Mouse (Mus musculus): ENCODE measurements around the gene Gm9789. TPM values are rescaled to one million over a fixed set of nuclear protein-coding genes. Genes with fewer than 3 reads are reported as not detected.
"Not testable (repeated sequence)": the region's sequence is repeated elsewhere in the genome, so short reads cannot be mapped to it uniquely, and the experiment has no call there.

The Gm9789 gene
- total RNA-seq (2022) = not detected

DNA sequence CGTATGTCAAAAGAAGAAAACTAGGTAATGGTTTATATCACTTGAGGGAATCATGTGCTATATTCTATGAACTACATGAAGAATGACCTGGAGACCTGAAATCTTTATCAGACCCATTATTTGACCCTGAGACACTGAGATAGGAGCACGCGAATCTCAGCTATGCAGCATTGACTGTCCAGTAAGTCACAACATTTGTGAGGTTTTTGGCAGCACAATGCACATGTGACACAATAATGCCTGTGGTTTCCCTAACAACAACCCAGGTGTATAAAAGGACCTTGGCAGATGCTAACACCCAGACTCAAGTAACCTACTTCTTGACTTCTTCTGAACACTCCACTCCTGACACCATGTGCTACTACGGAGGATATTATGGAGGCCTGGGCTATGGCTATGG lies at the start of gene Gm9789:
TSS of gene Gm9789 (plus strand) at position 301 of the 400 bp plus-strand sequence.
- no peak for DNase-seq (ENCODE audit: low spot score)

DNA sequence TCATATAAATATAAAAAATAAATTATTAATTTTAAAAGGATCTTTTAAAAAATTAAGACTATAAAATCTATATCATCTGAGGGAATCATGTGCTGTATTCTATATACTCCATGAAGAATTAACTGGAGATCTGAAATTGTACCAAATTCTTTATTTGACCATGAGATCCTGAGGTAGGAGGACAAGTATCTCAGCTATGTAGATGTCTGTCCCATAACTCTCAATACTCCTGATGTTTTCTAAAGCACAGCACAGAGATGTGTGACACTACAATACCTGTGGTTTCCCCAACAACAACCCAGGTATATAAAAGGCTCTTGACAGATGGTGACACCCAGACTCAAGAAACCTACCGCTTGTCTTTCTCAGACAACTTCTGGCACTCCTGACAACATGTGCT lies 17.2 kb upstream of the Gm9789 start, which contains the start of gene Gm6358:
TSS of gene Gm6358 (plus strand) at position 301 of the 400 bp plus-strand sequence.
- DNase-seq (ENCODE audit: low spot score) = no peak

DNA sequence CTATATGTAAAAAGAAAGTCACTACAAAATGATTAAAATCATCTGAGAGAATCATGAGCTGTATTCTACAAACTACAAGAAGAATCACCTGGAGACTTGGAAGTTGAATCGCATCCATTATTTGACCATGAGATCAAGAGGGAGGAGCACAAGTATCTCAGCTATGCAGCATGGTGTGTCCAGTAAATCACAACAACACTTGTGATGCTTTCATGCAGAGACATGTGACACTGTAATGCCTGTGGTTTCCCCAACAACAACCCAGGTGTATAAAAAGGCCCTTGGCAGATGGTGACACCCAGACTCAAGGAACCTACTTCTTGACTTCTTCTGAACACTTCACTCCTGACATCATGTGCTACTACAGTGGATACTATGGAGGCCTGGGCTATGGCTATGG lies 7.0 kb upstream of the Gm9789 start, which contains the start of gene Gm10061:
TSS of gene Gm10061 (plus strand) at position 301 of the 400 bp plus-strand sequence.
- DNase-seq (ENCODE audit: low spot score) = no peak

DNA sequence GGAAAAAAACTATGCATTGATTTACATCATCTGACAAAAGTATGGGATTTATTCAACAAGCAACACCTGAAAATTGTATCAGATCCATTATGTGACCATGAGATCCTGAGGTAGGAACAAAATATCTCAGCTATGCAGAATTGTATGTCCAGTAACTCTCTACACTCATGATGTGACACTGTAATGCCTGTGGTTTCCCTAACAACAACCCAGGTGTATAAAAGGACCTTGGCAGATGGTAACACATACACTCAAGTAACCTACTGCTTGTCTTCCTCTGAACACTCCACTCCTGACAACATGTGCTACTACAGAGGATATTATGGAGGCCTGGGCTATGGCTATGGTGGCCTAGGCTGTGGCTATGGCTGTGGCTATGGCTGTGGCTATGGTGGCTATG lies 11.4 kb downstream of the Gm9789 start, which contains the start of gene Gm7735:
TSS of gene Gm7735 (plus strand) at position 301 of the 400 bp plus-strand sequence.
- DNase-seq (ENCODE audit: low spot score) = not testable (repeated sequence)

DNA sequence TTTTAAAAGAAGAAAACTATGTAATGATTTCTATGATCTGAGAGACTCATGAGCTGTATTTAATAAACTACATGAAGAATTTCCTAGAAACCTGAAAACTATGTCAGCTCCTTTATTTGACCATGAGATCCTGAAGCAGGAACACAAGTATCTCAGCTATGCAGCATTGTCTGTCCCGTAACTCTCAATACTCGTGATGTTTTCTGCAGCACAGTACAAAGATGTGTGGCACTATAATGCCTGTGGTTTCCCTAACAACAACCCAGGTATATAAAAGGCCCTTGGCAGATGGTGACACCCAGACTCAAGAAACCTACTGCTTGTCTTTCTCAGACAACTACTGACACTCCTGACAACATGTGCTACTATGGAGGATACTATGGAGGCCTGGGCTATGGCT lies 16.7 kb downstream of the Gm9789 start, which contains the start of gene 1110057P08Rik:
TSS of gene 1110057P08Rik (plus strand) at position 301 of the 400 bp plus-strand sequence.
- DNase-seq (ENCODE audit: low spot score) = no peak

DNA sequence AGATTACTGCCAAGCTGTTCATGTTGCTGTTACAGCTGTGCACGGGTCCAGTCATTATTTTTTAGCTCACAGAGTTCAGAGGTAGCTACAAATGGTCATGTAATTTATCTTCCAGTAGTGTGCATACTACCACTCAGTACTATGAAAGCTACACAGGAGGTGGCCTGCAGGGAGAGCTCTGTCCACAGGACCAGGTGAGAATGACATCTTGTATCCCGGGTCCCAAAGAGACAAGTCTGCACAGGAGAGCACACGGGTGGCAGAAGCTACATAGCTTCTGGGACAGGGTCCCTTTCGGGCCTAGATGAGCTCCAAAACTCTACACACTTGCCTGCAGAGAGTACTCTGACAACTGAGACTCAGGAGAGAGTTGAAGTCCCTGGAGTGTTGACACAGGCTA lies 30.9 kb downstream of the Gm9789 start:
- no peak for DNase-seq (ENCODE audit: low spot score)

DNA sequence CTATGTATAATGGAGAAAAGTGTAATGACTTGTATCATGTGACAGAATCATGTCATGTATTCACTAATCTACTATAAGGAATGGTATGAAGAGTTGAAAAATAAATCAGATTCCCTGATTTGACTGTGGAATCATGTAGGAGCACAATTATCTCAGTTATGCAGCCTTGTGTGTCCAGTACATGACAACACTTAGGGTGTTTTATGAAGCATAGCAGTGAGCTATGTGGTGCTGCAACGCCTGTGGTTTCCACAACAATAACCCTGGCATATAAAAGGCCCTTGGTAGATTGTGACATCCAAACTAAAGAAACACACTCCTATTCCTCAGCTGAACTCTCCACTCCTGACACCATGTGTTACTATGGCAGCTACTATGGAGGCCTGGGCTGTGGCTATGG lies 47.8 kb downstream of the Gm9789 start, which contains the start of gene Krtap20-2:
TSS of gene Krtap20-2 (plus strand) at position 301 of the 400 bp plus-strand sequence.
- no peak for DNase-seq (ENCODE audit: low spot score)

Other genes starting within 250 kb of the Gm9789 start
- gene Krtap19-9b, start 225.7 kb upstream of the Gm9789 start, total RNA-seq (2022) = not detected
- gene Krtap16-3, start 195.1 kb upstream of the Gm9789 start, total RNA-seq (2022) = not detected
- gene Krtap22-2, start 147.2 kb upstream of the Gm9789 start, total RNA-seq (2022) = not detected
- not detected for gene Gm10229, start 142.7 kb upstream of the Gm9789 start, total RNA-seq (2022)
- not detected for gene Krtap6-1, start 126.3 kb upstream of the Gm9789 start, total RNA-seq (2022)
- not detected for gene Gm10228, start 116.5 kb upstream of the Gm9789 start, total RNA-seq (2022)
- gene Krtap6-5, start 110.1 kb upstream of the Gm9789 start, total RNA-seq (2022) = not detected
- not detected for gene 1110025L11Rik, start 94.0 kb upstream of the Gm9789 start, total RNA-seq (2022)
- gene Krtap6-3, start 73.9 kb upstream of the Gm9789 start, total RNA-seq (2022) = not detected
- gene Gm6358, start 17.1 kb upstream of the Gm9789 start, total RNA-seq (2022) = not detected
- gene Gm10061, start 6.9 kb upstream of the Gm9789 start, total RNA-seq (2022) = not detected
- gene Gm7735, start 11.5 kb downstream of the Gm9789 start, total RNA-seq (2022) = not detected
- not detected for gene 1110057P08Rik, start 16.8 kb downstream of the Gm9789 start, total RNA-seq (2022)
- gene Krtap20-2, start 47.9 kb downstream of the Gm9789 start, total RNA-seq (2022) = not detected
- not detected for gene Krtap21-1, start 245.9 kb downstream of the Gm9789 start, total RNA-seq (2022)

Measured in heart, adult 8-10 months (tissue).